Mouse (Mus musculus): ENCODE measurements around the gene Spocd1.
"Not testable (repeated sequence)": the region's sequence is repeated elsewhere in the genome, so short reads cannot be mapped to it uniquely, and the experiment has no call there.

Spocd1 gene

DNA sequence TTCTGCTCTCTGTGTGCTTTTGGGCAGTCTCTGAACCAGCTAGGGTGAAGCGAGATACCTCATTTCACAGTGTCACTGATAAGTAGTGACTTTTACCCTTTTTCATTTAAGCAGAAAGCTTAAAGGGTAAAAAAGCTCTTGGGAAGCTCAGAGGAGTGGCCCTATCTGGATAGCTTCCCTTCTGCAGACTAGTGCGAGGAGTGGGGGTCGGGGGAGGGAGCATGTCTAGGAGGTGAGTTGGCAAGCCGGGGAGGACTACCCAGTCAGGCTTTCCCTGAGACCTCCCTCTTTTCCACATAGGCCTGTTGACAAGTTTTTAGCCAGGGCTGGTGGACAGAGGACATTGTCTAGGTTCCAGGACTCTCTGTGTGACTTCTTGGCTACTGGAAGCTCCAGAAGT, at the start of gene Spocd1:
Gene Spocd1, plus strand, starts transcription at position 301 of the 400 bp plus-strand sequence.
- DNase-seq, result no peak

DNA sequence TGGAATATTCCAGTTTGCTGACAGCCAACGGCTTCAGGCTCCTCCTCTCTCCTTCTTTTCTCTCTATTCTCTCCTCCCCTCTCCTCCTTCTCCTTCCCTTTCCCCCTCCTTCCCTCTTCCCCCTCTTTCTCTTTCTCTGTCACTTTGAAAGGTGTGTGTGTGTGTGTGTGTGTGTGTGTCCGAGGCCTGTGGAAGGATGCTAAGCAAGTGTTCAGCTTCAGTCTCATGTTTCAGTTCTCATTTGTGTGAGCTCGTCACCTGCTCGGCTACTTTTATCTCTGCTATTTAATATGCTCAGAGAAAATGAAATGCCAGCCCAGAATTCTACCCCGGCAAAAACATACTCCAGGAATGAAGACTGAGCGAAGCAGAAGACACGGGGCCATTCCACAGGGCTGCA, 48.4 kb upstream of the Spocd1 start:
- no peak for DNase-seq

DNA sequence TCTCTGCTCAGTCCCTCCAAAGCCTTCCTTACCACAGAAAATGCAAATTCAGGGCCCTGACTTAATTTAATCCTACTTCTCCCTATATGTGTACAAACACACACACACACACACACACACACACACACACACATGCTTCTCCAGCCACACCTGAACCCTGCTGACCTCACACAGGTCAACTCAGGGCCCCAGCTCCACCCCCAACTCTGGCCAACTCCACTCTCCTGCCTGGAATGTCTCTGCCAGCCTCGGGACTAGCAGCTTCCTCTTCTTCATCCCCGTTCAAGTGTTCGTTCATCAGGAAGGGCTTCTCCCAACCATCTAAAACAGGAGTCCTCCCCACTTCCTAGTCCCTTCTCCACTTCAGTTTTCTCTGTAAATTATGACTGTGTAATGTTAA, 47.4 kb upstream of the Spocd1 start:
- no peak for DNase-seq

DNA sequence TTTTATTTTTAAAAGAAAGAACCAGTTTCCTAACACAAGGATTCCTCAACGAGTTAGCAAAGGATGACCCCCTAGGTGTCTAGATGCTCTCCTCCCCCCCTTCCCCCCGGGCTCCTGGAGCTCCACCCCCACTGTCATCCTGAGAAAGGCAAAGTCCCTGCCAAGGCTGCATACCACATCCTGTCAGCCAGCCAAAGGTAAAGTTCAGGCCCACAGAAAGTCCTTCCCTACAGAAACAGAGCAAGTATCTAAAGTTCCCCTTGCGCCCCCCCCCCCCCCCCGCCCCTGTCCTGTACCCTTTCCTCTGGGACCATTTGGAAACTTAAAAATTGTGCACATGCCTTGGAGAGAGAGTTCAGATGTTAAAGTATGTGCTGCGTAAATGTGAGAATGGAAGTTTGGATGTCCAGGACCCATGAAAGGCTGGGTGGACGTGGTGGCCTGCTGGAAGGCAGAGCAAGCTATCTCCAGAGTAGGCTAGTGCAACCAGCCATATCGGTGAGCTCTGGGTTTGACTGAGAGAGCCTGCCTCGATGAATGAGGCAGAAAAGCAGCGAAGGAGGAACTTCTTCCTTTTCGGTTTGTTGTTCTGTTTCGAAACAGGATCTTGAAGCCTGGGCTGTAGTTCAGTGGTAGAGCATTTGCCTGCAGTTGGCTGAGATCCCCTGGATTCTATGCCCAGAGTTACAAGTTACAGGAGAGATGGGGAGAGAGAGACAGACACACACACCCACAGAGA, 46.3 kb upstream of the Spocd1 start:
- DNase-seq, result peak; percentile 71

DNA sequence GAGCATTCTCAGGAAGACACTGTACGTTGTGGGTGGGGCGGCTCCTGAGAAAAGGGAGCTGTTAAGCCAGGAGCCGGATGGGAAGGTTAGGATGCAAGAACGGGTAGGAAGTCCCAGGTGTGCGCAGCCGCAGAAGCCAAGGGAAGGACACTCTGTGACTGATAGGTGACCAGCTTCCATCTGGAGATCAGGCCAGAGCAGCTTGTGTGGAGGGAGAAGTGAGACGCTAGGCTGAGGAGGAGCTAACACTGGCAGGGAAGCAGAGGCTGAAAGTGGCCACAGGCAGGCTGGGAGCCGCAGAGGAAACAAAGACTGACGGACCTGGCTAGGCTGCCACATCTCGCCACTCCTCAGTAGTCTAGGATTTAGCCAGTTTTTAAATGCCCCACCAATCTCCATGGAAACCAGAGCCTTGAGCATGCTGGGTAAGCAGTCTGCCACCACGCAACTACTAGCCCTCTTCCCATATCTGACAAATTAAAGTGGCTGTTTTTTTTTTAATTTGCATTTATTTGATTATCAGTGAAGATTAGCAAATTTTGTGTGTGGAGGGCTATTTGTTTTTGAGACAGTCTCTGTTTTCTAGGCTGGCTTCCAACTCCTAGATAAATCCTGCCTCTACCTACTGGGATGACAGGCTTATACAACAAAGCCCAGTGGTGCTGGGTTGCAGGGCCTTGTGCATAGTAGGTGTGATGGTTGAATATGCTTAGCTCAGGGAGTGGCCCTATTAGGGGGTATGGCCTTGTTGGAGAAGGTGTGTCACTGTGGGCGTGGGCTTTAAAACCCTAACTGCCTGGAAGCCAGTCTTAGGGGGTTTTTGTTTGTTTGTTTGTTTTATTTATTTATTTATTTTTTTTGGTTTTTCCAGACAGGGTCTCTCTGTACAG, 44.8 kb upstream of the Spocd1 start:
- DNase-seq, result no peak

DNA sequence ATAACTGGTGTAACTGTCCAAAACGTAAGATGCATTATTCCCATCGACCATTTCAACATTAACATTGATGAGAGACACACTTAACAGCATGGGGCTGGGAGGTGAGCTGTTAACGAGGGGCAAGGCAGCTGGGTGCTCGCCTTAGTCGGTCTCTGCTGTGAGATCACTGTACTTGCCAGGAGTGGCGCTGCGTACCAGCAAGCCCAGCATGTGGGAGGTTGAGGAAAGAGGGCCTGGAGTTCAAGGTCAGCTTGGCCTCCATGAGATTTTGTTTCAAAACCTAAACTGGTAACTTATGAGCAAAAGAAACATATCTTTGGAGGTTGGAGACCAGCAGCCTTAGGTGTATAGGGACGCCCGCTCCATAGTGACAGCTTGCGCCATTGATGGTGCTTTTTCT, 39.4 kb upstream of the Spocd1 start:
- no peak for DNase-seq

DNA sequence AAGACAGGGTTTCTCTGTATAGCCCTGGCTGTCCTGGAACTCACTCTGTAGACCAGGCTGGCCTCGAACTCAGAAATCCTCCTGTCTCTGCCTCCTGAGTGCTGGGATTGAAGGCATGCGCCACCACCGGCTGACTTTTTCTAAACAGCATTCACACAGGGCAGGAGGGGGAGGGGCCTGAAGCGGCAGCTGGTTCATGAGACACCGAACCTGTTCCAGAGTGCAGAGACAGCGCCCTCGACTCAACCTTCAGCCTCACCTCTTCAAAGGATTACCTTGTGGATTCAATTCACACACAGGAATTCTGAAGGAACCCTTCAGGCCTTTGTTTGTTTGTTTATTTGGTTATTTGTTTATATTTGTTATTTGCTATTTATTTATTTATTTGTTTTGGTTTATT, 39.0 kb upstream of the Spocd1 start:
- no peak for DNase-seq

DNA sequence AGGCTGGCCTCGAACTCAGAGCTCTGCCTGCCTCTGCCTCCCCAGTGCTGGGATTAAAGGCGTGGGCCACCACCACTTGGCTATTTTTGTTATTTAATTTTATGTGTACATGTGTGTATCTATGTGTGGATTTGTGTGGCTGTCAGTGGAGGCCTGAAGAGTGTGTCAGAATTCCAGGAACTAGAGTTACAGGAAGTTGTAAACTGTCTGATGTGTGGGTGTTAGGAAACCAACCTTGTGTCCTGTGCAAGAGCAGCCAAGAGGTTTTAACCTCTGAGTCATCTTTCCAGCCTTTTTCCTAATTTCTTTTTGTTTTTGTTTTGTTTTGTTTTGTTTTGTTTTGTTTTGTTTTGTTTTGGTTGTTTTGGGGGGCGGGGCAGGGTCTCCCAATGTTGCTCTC, 34.2 kb upstream of the Spocd1 start:
- DNase-seq, result no peak

DNA sequence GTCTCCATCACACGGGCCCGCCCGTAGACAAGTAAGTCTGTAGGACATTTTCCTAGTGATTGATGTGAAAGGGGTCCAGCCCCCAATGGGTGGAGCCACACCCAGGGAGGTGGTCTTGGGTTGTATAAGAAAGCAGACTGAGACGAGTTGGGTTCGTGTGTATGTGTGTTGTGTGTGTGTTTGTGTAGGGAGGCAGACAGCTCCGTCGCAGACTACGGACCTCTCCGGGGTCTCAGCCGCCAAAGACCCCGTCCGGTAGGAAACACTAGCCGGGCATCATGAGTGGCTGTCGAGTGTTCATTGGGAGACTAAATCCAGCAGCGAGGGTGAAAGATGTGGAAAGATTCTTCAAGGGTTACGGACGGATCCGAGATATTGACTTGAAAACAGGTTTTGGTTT, 30.2 kb upstream of the Spocd1 start:
- DNase-seq, result not testable (repeated sequence)

DNA sequence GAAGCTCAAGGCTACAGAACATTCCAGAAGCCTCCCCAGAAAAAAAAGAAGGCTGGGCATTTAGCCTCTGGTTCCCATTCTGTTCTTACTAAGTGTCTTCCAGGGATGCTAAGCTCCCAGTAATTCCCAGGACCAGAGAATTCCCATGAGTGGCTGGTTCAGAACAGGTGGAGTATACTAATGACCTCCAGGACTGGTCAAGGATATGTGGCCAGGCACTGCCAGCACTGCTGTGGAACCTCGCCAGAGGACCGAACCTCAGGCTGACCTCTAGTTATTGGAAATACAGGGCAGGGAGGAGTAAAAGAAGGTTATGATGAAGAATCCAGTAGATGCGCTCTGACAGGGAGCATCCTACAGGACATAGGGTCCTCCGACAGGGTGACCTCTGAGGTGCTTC, 26.7 kb upstream of the Spocd1 start:
- no peak for DNase-seq

DNA sequence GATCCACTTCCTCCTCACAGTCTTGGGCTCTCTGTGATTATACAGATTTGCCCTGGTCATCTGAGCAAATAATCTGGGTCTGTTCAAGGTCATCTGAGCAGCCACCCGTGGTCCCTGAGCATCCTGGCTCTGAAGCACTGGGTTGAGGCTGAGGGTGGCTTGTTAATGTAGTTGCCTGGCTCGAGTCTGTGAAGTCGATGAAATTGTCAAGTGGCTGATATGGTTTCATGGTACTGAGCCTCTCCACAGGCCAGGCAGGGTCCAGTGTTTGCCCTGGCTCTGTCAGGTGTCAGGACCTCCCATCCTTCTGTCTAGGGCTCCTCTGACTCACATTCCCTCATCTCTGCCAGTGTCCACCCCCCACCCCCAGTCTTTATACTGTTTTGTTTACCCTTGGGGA, 25.5 kb upstream of the Spocd1 start:
- no peak for DNase-seq

DNA sequence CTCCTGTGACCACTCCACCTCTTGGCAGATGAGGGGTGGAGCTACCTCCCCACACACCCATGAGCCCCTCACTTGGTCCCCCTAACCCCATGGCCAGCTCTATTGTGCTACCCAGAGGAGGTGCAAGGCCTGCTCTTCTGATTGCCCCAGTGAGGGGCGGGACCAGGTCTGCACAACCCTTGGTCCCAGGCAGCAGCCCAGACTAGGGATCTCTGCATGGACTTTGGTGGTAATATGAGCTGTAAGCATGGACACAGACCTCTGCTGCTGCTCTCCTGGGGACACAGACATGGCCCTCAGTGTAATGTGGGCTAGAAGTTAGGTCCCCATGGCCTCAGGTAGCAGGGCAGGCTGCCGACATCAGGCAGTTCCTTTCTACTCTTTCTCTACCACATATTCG, 24.0 kb upstream of the Spocd1 start:
- no peak for DNase-seq

DNA sequence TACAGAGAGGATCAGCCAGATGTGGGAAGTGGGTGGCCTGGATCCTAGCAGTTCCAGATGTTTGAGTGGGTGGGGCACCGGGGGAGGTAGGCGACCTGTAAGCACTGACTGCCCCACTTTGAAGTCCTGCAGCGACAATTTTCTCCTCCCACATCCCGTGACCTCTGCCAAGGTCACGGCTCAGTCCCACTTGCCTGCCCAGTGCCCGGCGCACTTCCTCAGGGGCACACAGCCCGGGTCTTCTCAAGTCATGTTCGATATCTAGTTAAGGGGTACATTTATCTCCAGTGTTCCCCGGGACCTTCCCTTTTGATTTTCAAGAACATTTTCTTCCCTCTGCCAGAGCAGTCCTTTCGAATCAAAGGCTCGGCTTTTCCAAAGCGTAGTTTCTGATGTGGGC, 23.0 kb upstream of the Spocd1 start:
- DNase-seq, result no peak

DNA sequence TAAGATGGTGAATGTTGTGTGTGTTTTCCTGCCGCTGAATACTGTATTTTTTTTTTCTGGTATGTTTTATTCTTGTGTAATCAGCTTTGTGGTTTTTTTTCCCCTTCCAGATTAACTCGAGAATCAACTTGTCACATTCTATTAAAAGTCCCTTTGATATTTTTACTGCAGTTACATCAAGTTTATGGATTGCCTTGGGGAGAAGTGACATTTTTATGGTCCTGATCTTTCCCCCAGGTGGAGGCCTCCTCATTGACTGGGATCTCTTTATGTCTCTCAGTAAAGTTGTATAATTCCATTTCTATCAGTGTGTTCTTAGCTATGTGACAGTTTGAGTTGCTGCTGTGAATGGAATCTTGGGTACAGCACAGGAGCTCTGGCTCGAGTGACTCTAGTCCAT, 20.2 kb upstream of the Spocd1 start:
- no peak for DNase-seq

DNA sequence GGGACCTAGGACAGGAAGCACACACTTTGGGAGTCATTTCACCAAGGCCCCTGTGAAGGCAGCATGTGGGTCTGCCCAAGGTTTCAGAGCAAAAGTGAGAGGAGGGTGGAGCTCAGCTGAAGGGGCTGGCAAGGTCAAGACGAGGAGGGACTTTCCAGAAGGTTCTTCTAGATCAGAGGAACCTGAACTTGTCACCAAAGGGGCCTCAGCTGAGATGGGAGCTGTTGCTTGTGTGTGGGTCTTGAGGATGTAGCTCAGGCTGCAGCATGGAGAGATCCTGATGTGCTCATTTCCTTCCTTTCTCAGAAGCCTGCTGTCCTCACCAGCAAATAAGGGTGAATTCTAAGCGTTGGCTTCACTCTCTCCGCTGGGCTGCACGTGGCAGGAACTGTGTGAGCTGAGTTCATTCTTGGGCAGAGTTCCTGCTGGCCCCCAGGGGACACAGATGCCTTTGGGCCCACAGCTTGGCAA, 19.8 kb upstream of the Spocd1 start:
- DNase-seq, result no peak

DNA sequence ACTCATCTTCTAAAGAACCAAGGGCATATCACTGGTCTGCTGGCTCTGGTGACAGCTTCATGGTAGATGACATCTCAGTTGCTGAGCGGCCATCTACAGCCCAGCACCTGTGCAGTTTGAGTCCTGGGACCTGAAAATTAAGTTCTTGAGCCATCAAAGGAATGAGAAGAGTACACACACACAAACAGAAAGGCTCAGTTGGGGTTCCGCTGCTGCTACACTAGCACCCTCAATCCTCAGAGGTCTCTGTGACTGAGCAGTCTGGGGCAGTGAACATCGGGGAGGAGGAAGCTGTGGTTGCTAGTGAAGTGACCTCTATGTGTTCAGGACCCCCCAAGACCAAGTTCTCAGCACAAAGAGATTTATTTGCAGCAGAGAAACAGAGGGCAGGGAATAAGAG, 16.1 kb upstream of the Spocd1 start:
- DNase-seq, result no peak

DNA sequence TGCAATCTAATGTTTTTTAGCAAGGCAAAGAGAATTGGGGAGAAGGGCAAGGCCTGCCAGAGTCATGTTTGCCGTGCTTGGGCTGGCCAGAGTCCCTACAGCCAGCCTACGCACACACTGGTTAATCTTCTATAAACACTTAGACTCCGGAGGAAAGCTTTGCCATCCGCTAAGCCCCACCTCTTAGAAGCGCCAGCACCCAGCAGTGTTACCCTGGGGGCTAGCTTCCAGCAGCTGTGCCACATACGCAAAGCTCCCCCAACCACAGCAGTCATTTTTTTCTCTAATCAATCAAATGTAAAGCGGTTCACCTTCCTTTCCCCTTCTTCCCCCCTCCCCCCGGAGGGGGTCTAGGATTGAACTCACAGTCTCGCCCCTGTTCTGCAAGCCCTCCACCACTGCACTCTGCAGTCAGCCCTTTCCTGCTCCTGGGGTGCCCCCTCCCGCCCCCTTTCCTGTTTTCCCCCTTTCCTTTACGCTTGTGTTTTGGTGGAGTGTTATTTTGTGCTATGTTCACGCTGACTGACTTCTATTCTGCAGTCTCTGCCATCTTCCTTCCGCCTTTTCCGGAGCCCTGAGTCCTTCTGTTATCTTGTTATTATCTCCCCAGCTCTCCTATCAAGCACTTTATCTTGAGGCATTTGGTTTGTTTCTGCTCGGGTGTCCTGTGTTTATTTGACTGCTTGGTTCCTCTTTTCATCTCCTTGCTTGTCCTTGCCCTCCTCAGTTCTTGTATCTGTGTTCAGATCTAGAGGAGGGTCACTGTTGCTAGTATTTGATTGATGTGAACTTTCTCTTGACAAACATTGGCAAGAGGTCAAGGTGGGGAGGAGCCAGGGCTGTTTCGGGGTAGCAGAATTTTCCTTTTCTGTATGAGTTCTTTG, 15.0 kb upstream of the Spocd1 start:
- DNase-seq, result peak; percentile 38

DNA sequence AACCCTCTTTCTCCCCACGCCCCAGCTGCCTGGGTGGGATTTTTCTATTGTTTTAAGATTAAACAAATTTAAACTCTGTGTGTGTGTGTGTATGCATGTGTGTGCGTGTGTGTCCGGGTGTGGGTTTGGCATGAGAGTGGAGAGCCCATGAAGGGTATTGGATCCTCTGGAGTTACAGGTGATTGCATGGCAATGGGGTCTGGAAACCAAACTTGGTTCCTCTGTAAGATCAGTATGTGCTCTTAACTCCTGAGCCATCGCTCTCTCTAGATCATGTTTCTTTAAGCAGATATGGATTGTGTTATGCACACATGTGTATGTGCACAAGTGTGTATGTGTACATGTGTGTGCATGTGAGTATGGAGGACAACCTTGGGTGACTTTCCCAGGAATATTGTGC, 14.4 kb upstream of the Spocd1 start:
- DNase-seq, result no peak

DNA sequence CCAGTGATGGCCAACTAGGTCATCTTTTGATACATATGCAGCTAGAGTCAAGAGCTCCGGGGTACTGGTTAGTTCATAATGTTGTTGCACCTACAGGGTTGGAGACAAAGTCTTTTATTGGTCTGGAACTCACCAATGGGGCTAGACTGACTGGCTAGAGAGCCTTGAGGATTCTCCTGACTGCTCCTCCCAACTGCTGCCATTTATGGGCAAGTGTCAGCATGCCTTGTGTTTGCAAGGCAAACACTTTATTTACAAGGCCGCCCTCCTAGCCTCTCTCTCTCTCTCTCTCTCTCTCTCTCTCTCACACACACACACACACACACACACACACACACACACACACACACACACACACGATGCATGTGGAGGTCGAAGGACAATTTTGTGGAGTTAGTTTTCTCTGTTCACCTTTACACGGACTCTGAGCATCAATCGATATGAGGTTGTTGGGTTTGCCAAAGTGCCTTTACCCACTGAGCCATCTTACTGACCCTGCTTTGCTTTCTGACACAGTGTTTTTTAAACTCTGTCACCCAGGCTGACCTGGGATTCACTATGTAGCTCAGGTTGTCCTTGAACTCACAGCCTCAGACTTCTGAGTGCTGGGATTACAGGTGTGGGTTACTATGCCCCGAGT, 13.6 kb upstream of the Spocd1 start:
- no peak for DNase-seq

DNA sequence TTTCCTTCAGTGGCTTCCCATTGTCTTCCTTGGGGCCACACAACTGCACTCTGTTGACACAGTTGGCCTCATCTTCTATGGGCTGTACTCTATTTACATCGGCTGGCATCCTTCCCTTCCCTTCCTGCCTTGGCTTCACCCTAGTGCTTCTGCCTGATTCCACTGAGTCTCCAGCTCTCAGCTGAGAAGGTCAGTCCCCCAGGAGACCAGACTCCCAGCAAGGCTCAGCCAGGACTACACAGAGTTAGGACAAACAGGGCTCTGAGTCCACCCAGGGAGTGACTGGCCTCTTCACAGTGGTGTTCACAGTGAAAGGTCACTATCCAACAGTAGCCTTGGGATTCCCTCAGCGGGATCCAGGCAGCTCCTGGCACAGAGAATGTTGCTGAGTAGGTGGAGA, 12.9 kb upstream of the Spocd1 start:
- no peak for DNase-seq

DNA sequence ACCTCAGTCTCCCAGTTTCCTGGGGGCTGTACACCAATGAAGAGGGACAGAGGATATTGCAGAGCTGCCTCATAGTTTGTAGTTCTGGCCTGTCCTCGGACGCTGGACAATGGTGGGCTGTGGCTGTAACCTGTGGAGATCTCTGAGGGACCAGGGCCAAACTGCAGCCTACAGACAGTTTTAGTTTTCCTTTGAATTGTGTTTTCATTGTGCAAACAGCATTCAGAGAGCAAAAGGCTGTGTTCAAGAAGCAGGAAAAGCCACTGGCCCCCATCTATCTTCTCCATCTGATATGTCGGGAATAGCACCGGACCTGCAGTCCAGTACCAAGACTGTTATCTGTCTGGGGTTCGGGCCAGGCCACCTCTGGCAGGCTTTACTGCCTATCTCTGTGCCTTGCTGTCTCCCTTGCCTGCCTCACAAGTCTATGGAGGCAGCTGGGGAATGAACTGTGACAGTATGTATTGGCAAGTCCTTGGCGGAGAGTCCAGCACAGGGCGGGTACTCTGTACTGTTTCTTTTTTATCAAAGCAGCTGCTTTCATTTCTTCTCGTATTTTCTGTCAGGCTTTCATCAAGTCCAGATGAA, 11.9 kb upstream of the Spocd1 start:
- peak; percentile 35 for DNase-seq

DNA sequence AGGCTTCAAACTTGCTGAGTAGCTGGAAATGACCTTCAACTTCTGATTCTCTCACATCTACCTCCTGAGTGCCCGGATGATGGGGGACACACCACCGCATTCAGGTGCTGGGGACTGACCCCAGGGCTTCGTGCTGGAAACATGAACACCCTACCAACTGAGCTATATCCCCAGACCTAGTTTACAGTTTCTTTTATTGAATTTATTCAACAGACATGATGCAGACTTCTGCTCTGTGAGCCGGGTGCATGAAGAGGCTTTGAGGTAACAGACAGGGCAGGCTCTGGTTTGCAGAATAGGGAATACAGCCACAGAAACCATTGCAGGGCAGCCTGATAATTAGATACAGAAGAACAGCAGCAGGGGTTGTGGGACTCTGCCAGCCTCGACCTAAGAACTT, 10.6 kb upstream of the Spocd1 start:
- no peak for DNase-seq
